Mouse (Mus musculus) spleen, adult 12 weeks (tissue): ENCODE results near the gene Casc4.
"Not testable (repeated sequence)": the region's sequence is repeated elsewhere in the genome, so short reads cannot be mapped to it uniquely, and the experiment has no call there.

Experiments used
- DNase-seq: peaks from one replicate; pipeline ENCODE4 v3.0.0; 2022; ENCODE audit warnings: low spot score

The Casc4 gene

DNA sequence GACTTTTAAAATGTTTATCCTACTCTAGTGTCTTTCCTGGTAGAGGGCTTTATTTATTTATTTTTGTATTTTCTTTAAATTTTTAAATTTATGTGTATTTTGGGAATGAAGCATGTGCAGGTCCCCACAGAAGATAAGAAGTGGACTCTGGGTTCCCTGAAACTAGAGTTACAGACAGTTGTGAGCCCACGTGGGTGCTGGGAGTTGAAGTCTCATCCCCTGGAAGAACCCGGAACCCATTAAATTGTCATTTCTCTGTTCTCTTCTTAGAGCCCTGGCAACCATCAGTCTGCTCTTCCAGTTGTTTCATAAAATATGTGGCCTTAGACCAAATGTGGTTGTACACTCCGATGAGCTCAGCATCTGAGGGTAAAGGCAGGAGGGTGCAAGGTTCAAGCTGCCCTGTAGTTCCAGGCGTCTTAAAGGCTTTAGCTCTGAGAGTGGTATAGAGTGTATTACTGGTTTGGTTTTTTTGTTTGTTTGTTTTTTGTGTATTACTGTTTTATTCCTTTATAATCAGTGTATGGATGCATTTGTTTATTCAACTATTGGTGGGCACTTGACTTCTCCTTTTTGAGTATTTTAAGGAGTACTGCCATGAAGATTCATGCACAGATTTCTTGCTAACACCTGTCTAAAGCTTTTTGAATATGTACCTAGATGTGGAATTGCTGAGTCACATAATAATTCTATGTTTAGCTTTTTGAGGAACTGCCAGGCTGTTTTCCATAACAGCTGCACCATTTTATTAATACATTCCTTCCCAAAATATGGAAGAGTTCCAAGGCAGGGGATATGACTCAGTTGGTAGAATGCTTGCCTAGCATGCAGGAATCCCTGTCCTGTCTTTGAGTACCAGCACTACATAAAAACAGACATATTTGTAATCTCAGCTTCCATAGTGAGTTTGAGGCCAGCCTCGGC is 49.5 kb downstream of the Casc4 start:
- no peak for DNase-seq

DNA sequence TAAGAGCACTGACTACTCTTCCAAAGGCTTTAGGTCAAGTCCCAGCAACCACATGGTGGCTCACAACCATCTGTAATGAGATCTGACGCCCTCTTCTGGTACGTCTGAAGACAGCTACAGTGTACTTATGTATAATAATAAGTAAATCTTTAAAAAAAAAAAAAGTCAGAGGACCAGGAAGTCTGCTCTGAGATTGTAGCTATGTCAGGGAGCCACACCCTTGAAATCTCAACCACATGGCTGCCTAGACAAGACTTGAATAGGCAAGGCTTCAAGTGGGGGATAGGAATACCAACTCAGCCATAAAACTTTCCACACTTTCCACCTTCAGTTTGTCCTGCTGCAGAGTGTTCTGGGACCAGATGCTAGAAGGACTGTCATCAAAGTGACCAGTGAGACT is 70.9 kb downstream of the Casc4 start:
- not testable (repeated sequence) for DNase-seq

DNA sequence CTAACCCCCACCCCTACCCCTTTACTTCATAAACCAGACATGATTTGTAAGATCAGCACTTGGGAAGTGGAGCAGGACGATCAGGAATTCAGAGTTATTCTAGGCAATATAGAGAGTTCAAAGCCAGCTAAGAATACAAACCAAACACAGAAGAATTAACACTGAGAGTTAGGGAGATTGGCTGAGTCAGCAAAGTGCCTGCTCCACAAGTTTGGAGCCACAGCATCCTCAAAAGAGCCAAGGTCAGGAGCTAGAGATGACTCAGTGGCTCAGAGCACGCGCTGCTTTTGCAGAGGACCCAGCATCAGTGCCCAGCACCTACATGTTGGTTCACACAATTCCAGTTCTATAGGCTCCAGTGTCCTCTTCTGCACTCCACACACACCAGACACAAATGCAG is 76.6 kb downstream of the Casc4 start:
- no peak for DNase-seq

DNA sequence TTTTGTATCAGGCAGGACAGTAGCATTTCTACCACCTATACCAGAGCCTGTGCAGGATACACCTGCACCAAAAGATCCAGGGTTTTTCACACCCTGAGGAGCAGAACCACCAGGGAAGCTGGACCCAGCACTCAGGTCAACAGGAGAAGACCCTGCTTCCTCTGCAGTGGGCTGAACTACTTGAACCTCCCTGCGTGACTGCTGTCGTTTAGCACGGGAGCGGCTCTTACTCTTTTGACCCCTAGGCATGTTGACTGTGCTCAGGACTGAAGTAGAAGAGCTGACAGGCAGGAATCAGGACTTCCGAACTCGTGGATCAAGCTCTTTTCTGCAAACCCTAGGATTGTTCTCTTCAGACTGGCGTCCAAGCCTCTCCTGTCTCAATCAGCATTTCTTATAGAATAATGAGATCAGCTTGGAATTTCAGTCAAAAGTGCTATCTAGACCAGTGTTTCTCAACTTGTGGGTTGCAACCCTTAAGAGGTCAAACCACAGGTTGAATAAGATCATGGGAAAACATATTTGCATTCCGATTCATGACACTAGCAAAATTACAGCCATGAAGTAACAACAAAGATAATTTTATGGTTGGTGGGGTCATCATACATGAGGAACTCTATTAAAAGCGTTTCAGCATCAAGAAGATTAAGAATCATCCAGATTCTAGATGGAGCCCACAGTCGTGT is 88.3 kb downstream of the Casc4 start:
- no peak for DNase-seq

DNA sequence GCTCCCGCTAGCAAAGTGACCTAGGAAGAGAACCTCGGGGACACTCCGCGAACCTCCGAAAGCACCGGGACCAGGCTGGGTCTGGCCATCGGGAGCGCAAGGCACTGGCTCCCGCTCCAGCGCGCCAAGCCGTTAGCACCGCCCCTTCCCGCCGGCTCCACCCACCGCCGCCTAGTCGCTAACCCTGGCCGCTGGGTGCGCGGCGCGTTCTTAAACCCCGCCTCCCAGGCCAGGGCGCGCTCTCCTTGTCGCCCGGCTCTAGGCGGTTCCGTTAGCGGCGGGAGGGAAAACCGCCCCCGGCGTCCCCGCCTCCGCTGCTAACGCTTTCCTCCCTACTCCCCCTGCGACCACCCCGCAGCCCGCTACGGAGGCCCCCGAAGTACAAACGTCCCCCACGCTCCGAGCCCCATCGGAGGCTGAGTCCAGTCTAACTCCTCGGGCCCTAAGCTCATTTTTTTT is 89.0 kb downstream of the Casc4 start, which contains the start of the genes Ctdspl2 and Mageb3:
TSS of gene Ctdspl2 (plus strand) at position 237 of the 459 bp plus-strand sequence.
TSS of gene Mageb3 (minus strand) at position 328 of the 459 bp plus-strand sequence.
- peak; percentile 95 for DNase-seq

DNA sequence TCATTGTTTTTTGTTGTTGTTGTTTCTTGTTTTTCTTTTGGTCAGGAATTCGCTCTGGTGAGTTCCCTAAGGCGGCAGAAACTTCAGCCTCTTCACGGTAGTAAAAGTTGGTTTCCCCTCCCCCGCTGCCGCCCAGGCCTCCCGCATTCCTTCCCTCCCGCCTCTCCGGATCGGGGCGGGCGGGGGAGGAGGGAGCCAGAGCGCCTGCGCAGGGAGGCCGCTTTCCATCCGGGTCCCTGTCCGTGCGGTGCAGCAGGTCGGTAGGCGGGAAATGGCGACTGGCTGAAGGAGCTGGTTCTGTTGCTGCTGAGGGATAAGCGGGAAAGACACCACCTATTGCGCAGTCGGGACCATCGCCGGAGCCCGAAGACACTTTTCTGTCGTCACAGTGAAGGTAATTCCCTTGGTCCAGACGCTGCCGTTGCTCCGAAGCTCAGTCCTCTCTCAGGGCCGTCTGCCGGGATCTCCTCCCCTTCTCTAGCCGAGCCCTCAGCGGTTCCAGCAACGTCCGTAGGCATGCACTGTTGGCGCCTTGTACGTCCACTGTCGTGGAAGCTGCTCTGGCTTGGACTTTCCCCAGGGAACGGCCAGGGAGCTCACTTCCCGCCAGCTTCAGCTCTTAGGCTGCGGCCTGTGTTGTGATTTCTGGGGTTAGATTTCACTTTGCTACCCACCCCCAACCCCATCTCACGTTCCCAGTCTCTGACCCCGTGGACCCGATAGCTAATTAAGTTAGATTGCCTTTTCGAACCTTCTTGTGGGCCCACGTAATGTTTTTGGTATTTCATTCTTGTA is 89.7 kb downstream of the Casc4 start:
- DNase-seq, result peak; percentile 89

DNA sequence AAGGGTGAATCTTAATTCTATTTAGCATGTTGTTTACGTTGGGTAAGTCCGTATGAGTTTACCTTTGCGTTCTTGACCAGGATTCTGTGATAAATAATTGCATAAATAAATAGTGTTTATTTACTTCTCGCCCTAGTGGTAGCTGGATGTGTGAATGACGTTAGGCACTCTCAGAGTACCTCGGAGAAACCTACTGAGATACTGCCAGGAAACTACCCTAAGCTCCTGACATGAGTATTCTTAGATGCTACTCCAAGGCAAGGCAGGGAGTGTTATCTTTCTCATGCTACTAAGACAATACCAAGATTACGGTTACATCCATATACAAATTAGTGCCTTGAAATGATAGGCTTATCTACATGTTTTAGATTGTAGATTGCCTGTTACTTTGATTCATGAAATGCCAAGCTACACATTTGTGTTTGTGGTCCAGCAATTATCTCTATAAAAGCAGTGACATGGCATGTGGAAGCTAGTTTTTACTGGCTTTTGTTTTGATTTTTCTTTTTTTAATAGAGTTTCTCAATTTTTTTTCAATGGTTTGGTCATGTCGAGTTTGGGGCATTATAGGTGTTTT is 90.5 kb downstream of the Casc4 start:
- DNase-seq, result no peak
